Mouse (Mus musculus): Measurements from ENCODE around the gene Rgr. TPM values are rescaled to one million over a fixed set of nuclear protein-coding genes. Genes with fewer than 3 reads are reported as not detected.

Gene Rgr
- not detected in 2 replicates for polyA plus RNA-seq (2014; fragmentation: Nextera tagmentation; extraction: Ambion mirVana)

- no peak within 1 kb of the TSS for H3K4me3 ChIP-seq (ENCODE audit: low read depth, low read length)
- no peak within 1 kb of the TSS for H3K9ac ChIP-seq (ENCODE audit: low read length)
- WGBS: 60% methylated on average over 1 of the region's 1 CpGs
- H3K4me1 ChIP-seq (ENCODE audit: control insufficient read depth, insufficient read depth, low read length): no peaks in the 10 kb centered on the region
- DNase-seq (ENCODE audit: low spot score): no peak
- no peaks in the 10 kb centered on the region for H3K9me3 ChIP-seq (ENCODE audit: control insufficient read depth, low read length)
- H3K27me3 ChIP-seq (ENCODE audit: control insufficient read depth, insufficient read depth, low read length): no peaks in the 10 kb centered on the region
- H3K4me2 ChIP-seq (ENCODE audit: low read depth): no peak within 1 kb of the TSS
- no peaks in the 10 kb centered on the region for H3K36me3 ChIP-seq (ENCODE audit: control insufficient read depth, insufficient read depth, low read length)
- no peak within 1 kb of the TSS for H3K27ac ChIP-seq (ENCODE audit: low read depth, low read length)
- ATAC-seq (ENCODE audit: insufficient read depth, low FRiP score, low TSS enrichment): no peak
These were observed at the start of gene Rgr for GRCm38 (mm10) chr14:37048914-37049410. Gene Rgr (minus strand): TSS chr14:37048964.

- WGBS: under 1% methylated on average over 22 of the region's 30 CpGs
- peak within 1 kb of the TSS; percentile 48 for H3K9ac ChIP-seq (ENCODE audit: low read length)
These were observed 49.3 kb upstream of the Rgr start, which contains the start of gene Cdhr1 for GRCm38 (mm10) chr14:37097956-37098530. Gene Cdhr1 (minus strand): TSS chr14:37098347.

GRCm38 (mm10) chr14:37095556-37095955, 46.8 kb upstream of the Rgr start:
- peaks cover 2% of the 10 kb centered on the region; the same call in 1 of the 2 replicates for H3K4me1 ChIP-seq (ENCODE audit: control insufficient read depth, insufficient read depth, low read length)

More at GRCm38 (mm10) chr14:37097956-37098530, 49.3 kb upstream of the Rgr start, which contains the start of gene Cdhr1:
- ATAC-seq (ENCODE audit: insufficient read depth, low FRiP score, low TSS enrichment) (peak; percentile 67), DNase-seq (ENCODE audit: low spot score) (peak; percentile 41)
- peak within 1 kb of the TSS; percentile 33 for H3K4me3 ChIP-seq (ENCODE audit: low read depth, low read length)
- H3K9me3 ChIP-seq (ENCODE audit: control insufficient read depth, low read length): no peaks in the 10 kb centered on the region
- no peak within 1 kb of the TSS for H3K27ac ChIP-seq (ENCODE audit: low read depth, low read length)
- H3K27me3 ChIP-seq (ENCODE audit: control insufficient read depth, insufficient read depth, low read length): no peaks in the 10 kb centered on the region
- peaks cover 2% of the 10 kb centered on the region; the same call in 1 of the 2 replicates for H3K4me1 ChIP-seq (ENCODE audit: control insufficient read depth, insufficient read depth, low read length)
- H3K4me2 ChIP-seq (ENCODE audit: low read depth): peak within 1 kb of the TSS; percentile 65
- no peaks in the 10 kb centered on the region for H3K36me3 ChIP-seq (ENCODE audit: control insufficient read depth, insufficient read depth, low read length)

DNA sequence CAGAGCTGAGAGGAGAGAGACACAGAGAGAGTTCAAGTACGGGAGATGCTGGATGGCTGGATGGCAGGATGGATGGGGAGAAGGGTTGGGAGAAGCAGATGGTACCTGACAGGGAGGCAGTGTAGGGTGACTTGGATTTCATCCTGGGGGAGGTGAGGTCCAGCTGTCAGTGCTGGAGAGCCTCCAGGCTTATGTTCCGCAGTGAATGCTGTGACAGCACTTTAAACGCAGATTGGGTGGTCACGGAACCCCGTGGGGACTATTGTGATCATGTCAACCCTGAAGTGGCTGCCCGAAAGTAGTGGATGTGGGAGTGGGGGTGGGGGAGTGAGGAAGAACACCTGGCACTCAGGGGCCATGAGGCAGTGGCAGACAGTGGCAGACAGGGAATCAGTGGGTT, 45.7 kb upstream of the Rgr start:
- H3K4me2 ChIP-seq (ENCODE audit: low read depth): no peak overlapping the region
- DNase-seq (ENCODE audit: low spot score) (no peak), ATAC-seq (ENCODE audit: insufficient read depth, low FRiP score, low TSS enrichment) (no peak)
- H3K27me3 ChIP-seq (ENCODE audit: control insufficient read depth, insufficient read depth, low read length): no peaks in the 10 kb centered on the region
- H3K4me1 ChIP-seq (ENCODE audit: control insufficient read depth, insufficient read depth, low read length): peaks cover 2% of the 10 kb centered on the region; the same call in 1 of the 2 replicates
- H3K36me3 ChIP-seq (ENCODE audit: control insufficient read depth, insufficient read depth, low read length): no peaks in the 10 kb centered on the region
- no peaks in the 10 kb centered on the region for H3K9me3 ChIP-seq (ENCODE audit: control insufficient read depth, low read length)
- H3K9ac ChIP-seq (ENCODE audit: low read length): no peak overlapping the region
- no peak overlapping the region for H3K27ac ChIP-seq (ENCODE audit: low read depth, low read length)
- H3K4me3 ChIP-seq (ENCODE audit: low read depth, low read length): no peak overlapping the region
- 75% methylated on average over 6 of the region's 6 CpGs for WGBS

More at GRCm38 (mm10) chr14:37095556-37095955, 46.8 kb upstream of the Rgr start:
- Histone ChIP-seq H3K4me3 (ENCODE audit: low read depth, low read length) (no peak overlapping the region), H3K9ac (ENCODE audit: low read length) (no peak overlapping the region), H3K9me3 (ENCODE audit: control insufficient read depth, low read length) (no peaks in the 10 kb centered on the region), H3K27me3 (ENCODE audit: control insufficient read depth, insufficient read depth, low read length) (no peaks in the 10 kb centered on the region), H3K36me3 (ENCODE audit: control insufficient read depth, insufficient read depth, low read length) (no peaks in the 10 kb centered on the region), H3K27ac (ENCODE audit: low read depth, low read length) (no peak overlapping the region), H3K4me2 (ENCODE audit: low read depth) (no peak overlapping the region)
- ATAC-seq (ENCODE audit: insufficient read depth, low FRiP score, low TSS enrichment) (no peak), DNase-seq (ENCODE audit: low spot score) (no peak)
- 83% methylated on average over 4 of the region's 4 CpGs for WGBS

GRCm38 (mm10) chr14:37083755-37084154, 35.0 kb upstream of the Rgr start:
- ATAC-seq (ENCODE audit: insufficient read depth, low FRiP score, low TSS enrichment): no peak
- Histone ChIP-seq H3K4me2 (ENCODE audit: low read depth) (no peak overlapping the region), H3K36me3 (ENCODE audit: control insufficient read depth, insufficient read depth, low read length) (no peaks in the 10 kb centered on the region), H3K27me3 (ENCODE audit: control insufficient read depth, insufficient read depth, low read length) (no peaks in the 10 kb centered on the region), H3K9ac (ENCODE audit: low read length) (no peak overlapping the region), H3K27ac (ENCODE audit: low read depth, low read length) (no peak overlapping the region), H3K4me3 (ENCODE audit: low read depth, low read length) (no peak overlapping the region), H3K4me1 (ENCODE audit: control insufficient read depth, insufficient read depth, low read length) (no peaks in the 10 kb centered on the region), H3K9me3 (ENCODE audit: control insufficient read depth, low read length) (no peaks in the 10 kb centered on the region)
- 48% methylated on average over 4 of the region's 4 CpGs for WGBS
- no peak for DNase-seq (ENCODE audit: low spot score)

DNA sequence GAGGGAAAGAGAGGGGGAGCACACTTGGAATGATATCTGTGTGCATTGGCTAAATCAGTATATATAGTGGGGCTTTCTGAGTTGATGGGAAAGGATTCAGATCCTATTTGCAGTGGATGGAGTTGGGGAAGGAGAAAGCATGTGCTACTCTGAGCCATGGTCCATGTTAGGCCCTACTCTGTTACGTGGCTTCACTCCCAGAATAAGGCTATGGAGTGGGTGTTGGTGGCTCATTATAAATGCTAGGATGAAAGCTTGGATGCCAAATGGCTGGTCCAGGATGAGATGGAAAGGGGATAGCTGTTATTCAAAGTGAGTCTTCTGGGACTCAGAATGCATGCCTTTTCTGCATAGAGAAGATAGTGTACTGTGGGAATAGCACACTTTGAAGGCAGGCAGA, 32.0 kb upstream of the Rgr start:
- Histone ChIP-seq H3K36me3 (ENCODE audit: control insufficient read depth, insufficient read depth, low read length) (no peaks in the 10 kb centered on the region), H3K4me1 (ENCODE audit: control insufficient read depth, insufficient read depth, low read length) (no peaks in the 10 kb centered on the region), H3K4me3 (ENCODE audit: low read depth, low read length) (no peak overlapping the region), H3K27me3 (ENCODE audit: control insufficient read depth, insufficient read depth, low read length) (no peaks in the 10 kb centered on the region), H3K9ac (ENCODE audit: low read length) (no peak overlapping the region), H3K27ac (ENCODE audit: low read depth, low read length) (no peak overlapping the region), H3K4me2 (ENCODE audit: low read depth) (no peak overlapping the region), H3K9me3 (ENCODE audit: control insufficient read depth, low read length) (no peaks in the 10 kb centered on the region)
- 78% methylated on average over 1 of the region's 1 CpGs for WGBS
- no peak for ATAC-seq (ENCODE audit: insufficient read depth, low FRiP score, low TSS enrichment)
- no peak for DNase-seq (ENCODE audit: low spot score)

DNA sequence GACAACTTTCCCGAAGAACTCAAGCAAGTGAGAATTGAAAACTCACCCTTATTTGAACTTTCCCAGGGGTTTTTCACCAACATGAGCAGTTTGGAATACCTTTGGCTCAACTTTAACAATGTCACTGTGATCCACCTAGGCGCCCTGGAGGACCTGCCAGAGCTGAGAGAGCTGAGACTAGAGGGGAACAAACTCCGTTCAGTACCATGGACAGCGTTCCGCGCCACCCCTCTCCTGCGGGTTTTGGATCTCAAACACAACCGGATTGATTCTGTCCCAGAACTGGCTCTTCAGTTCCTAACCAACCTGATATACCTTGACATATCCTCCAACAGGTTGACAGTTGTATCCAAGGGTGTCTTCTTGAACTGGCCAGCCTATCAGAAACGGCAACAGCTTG, 19.8 kb upstream of the Rgr start:
- no peaks in the 10 kb centered on the region for H3K4me1 ChIP-seq (ENCODE audit: control insufficient read depth, insufficient read depth, low read length)
- H3K9ac ChIP-seq (ENCODE audit: low read length): no peak overlapping the region
- DNase-seq (ENCODE audit: low spot score): peak; percentile 58
- no peak overlapping the region for H3K27ac ChIP-seq (ENCODE audit: low read depth, low read length)
- 19% methylated on average over 9 of the region's 9 CpGs for WGBS
- H3K36me3 ChIP-seq (ENCODE audit: control insufficient read depth, insufficient read depth, low read length): no peaks in the 10 kb centered on the region
- no peaks in the 10 kb centered on the region for H3K9me3 ChIP-seq (ENCODE audit: control insufficient read depth, low read length)
- ATAC-seq (ENCODE audit: insufficient read depth, low FRiP score, low TSS enrichment): no peak
- H3K4me3 ChIP-seq (ENCODE audit: low read depth, low read length): no peak overlapping the region
- no peaks in the 10 kb centered on the region for H3K27me3 ChIP-seq (ENCODE audit: control insufficient read depth, insufficient read depth, low read length)
- no peak overlapping the region for H3K4me2 ChIP-seq (ENCODE audit: low read depth)

GRCm38 (mm10) chr14:37067629-37068028, 18.9 kb upstream of the Rgr start, which contains the start of gene Lrit2:
Gene Lrit2 (plus strand): TSS chr14:37067929.
- Histone ChIP-seq H3K9ac (ENCODE audit: low read length) (no peak within 1 kb of the TSS), H3K4me1 (ENCODE audit: control insufficient read depth, insufficient read depth, low read length) (no peaks in the 10 kb centered on the region), H3K9me3 (ENCODE audit: control insufficient read depth, low read length) (no peaks in the 10 kb centered on the region), H3K27ac (ENCODE audit: low read depth, low read length) (no peak within 1 kb of the TSS), H3K36me3 (ENCODE audit: control insufficient read depth, insufficient read depth, low read length) (no peaks in the 10 kb centered on the region), H3K4me2 (ENCODE audit: low read depth) (no peak within 1 kb of the TSS), H3K4me3 (ENCODE audit: low read depth, low read length) (no peak within 1 kb of the TSS), H3K27me3 (ENCODE audit: control insufficient read depth, insufficient read depth, low read length) (no peaks in the 10 kb centered on the region)
- 81% methylated on average over 5 of the region's 5 CpGs for WGBS
- ATAC-seq (ENCODE audit: insufficient read depth, low FRiP score, low TSS enrichment) (no peak), DNase-seq (ENCODE audit: low spot score) (no peak)

GRCm38 (mm10) chr14:37066636-37067035, 17.9 kb upstream of the Rgr start:
- WGBS: 64% methylated on average over 2 of the region's 2 CpGs
- Histone ChIP-seq H3K27ac (ENCODE audit: low read depth, low read length) (no peak overlapping the region), H3K36me3 (ENCODE audit: control insufficient read depth, insufficient read depth, low read length) (no peaks in the 10 kb centered on the region), H3K27me3 (ENCODE audit: control insufficient read depth, insufficient read depth, low read length) (no peaks in the 10 kb centered on the region), H3K4me1 (ENCODE audit: control insufficient read depth, insufficient read depth, low read length) (no peaks in the 10 kb centered on the region), H3K9ac (ENCODE audit: low read length) (no peak overlapping the region), H3K4me3 (ENCODE audit: low read depth, low read length) (no peak overlapping the region), H3K9me3 (ENCODE audit: control insufficient read depth, low read length) (no peaks in the 10 kb centered on the region), H3K4me2 (ENCODE audit: low read depth) (no peak overlapping the region)
- ATAC-seq (ENCODE audit: insufficient read depth, low FRiP score, low TSS enrichment) (no peak), DNase-seq (ENCODE audit: low spot score) (no peak)

Measured in neural tube, embryonic 11.5 days (tissue).